Mouse (Mus musculus) embryonic facial prominence, embryonic 14.5 days (tissue): ENCODE measurements around the gene Cyba. TPM values are rescaled to one million over a fixed set of nuclear protein-coding genes. Genes with fewer than 3 reads are reported as not detected.

ENCODE experiments used
- ATAC-seq: fragments of 200-750 bp; cut with Nextera tagmentation; 2 replicates; pipeline ENCODE4 v1.8.0; 2017; ENCODE audit warnings: low read depth, moderate number of reproducible peaks, moderate TSS enrichment
- DNase-seq: peaks from one replicate; pipeline ENCODE4 v3.0.0-alpha.2; 2015; ENCODE audit warnings: low spot score
- H3K27ac ChIP-seq: fragments of 300-500 bp; sonication (generic); replicated peaks from 2 replicates; pipeline ENCODE4 v1.5.1; 2014; ENCODE audit warnings: low read depth, mild to moderate bottlenecking, low read length, moderate library complexity
- H3K27me3 ChIP-seq: fragments of 300-500 bp; sonication (generic); replicated peaks from 2 replicates; pipeline ENCODE4 v1.6.1; 2014; ENCODE audit warnings: low read length; ENCODE audit not compliant: control insufficient read depth, insufficient read depth
- H3K36me3 ChIP-seq: fragments of 300-500 bp; sonication (generic); 2 replicates; pipeline ENCODE4 v1.6.1; 2014; ENCODE audit warnings: low read length, mixed read lengths; ENCODE audit not compliant: control insufficient read depth, insufficient read depth
- H3K4me1 ChIP-seq: fragments of 300-500 bp; sonication (generic); 2 replicates; pipeline ENCODE4 v1.6.1; 2014; ENCODE audit warnings: antibody characterized with exemption, low read length; ENCODE audit not compliant: control insufficient read depth, insufficient read depth
- H3K4me2 ChIP-seq: fragments of 300-500 bp; sonication (generic); 2 replicates; pipeline ENCODE4 v1.6.1; 2014; ENCODE audit warnings: low read depth, mild to moderate bottlenecking, low read length, moderate library complexity, mixed read lengths
- H3K4me3 ChIP-seq: fragments of 300-500 bp; sonication (generic); 2 replicates; pipeline ENCODE4 v1.5.1; 2014; ENCODE audit warnings: low read depth, mild to moderate bottlenecking, low read length
- H3K9ac ChIP-seq: fragments of 300-500 bp; sonication (generic); 2 replicates; pipeline ENCODE4 v1.6.1; 2014; ENCODE audit warnings: low read depth, mild to moderate bottlenecking, low read length, moderate library complexity, mixed read lengths
- H3K9me3 ChIP-seq: fragments of 300-500 bp; sonication (generic); 2 replicates; pipeline ENCODE4 v1.6.1; 2016; ENCODE audit warnings: low read length; ENCODE audit not compliant: control insufficient read depth
- WGBS: fragments of 180-500 bp; shearing (Covaris S2); extraction: QIAGEN DNeasy Blood & Tissue Kit; methylation state at CpG from one replicate; pipeline ENCODE4 v1.1.7; 2014; 5-methylcytosine and 5-hydroxymethylcytosine counted together
- polyA plus RNA-seq: library from polyadenylated mRNA; unstranded; fragments of >200 nt; fragmentation: Nextera tagmentation; extraction: Ambion mirVana; gene quantifications from 2 replicates; pipeline ENCODE4 v1.2.1, GENCODE M21; 2014

The Cyba gene
- 160 and 173 TPM in 2 replicates for polyA plus RNA-seq

DNA sequence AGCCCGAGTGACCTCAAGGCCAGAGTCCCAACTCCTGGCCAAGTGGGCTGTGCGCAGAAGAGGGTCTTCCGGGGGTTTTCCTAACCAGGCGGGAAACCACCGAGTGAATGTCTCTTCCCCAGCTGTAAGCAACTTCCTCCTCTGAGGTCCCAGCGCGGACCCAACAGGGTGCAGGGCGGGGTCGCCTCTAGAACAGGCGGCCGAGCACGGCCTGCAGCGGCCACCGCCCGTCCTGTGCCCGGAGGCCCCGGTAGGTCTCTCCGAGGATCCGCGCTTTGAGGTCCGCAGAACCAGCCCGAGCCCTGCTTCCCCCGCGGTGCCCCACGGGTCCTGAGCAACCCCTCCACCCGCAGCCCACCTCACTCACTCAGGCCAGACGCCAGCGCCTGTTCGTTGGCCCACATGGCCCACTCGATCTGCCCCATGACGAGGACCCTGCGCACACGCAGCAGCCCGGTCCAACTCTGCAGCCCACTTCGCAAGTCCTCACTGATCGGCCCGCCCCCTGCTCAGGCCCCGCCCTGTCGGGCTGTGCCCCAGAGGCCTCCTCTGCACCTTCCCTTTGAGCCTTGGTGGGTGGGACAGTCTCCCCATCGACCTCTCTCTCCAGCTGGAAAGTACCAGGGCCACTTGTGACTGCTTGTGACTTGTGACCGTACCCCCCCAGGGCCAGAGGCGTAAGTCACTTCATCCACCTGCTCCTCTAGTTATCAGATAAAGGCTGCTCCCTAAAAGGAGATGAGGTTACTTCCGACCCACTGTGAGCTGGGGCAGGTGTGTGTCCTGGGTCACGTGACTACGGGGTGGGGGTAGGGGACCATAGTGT lies at the start of gene Cyba:
Gene Cyba, minus strand, starts transcription at position 488 of the 826 bp plus-strand sequence.
- Histone ChIP-seq H3K36me3 (peaks cover 34% of the 10 kb centered on the region), H3K9me3 (no peaks in the 10 kb centered on the region), H3K27ac (peak within 1 kb of the TSS; percentile 53; the same call in 1 of the 2 replicates), H3K9ac (peak within 1 kb of the TSS; percentile 75), H3K4me3 (peak within 1 kb of the TSS; percentile 51), H3K4me2 (peak within 1 kb of the TSS; percentile 77), H3K4me1 (peaks cover 7% of the 10 kb centered on the region), H3K27me3 (no peaks in the 10 kb centered on the region)
- ATAC-seq (peak; percentile 86), DNase-seq (peak; percentile 74)
- 7% methylated on average over 30 of the region's 45 CpGs for WGBS

GRCm38 (mm10) chr8:122482448-122482847 lies 49.7 kb upstream of the Cyba start:
- no peaks in the 10 kb centered on the region for H3K9me3 ChIP-seq
- no peak overlapping the region for H3K4me2 ChIP-seq
- H3K27ac ChIP-seq: no peak overlapping the region
- H3K36me3 ChIP-seq: peaks cover 94% of the 10 kb centered on the region
- no peak overlapping the region for H3K9ac ChIP-seq
- ATAC-seq (no peak), DNase-seq (no peak)
- 100% methylated on average over 5 of the region's 8 CpGs for WGBS
- H3K27me3 ChIP-seq: no peaks in the 10 kb centered on the region
- H3K4me1 ChIP-seq: no peaks in the 10 kb centered on the region
- H3K4me3 ChIP-seq: no peak overlapping the region

- Histone ChIP-seq H3K4me1 (peaks cover 11% of the 10 kb centered on the region), H3K4me2 (peak within 1 kb of the TSS; percentile 80), H3K9ac (peak within 1 kb of the TSS; percentile 94), H3K4me3 (peak within 1 kb of the TSS; percentile 99), H3K27ac (peak within 1 kb of the TSS; percentile 81), H3K36me3 (peaks cover 40% of the 10 kb centered on the region), H3K9me3 (no peaks in the 10 kb centered on the region), H3K27me3 (no peaks in the 10 kb centered on the region)
- WGBS: 2% methylated on average over 30 of the region's 103 CpGs
- ATAC-seq (peak; percentile 94), DNase-seq (peak; percentile 91)
Measured at GRCm38 (mm10) chr8:122475580-122476320, 43.0 kb upstream of the Cyba start, which contains the start of the genes Rnf166 and Ctu2. Gene Rnf166 (minus strand): TSS chr8:122476064. Gene Ctu2 (plus strand): TSS chr8:122476143.

DNA sequence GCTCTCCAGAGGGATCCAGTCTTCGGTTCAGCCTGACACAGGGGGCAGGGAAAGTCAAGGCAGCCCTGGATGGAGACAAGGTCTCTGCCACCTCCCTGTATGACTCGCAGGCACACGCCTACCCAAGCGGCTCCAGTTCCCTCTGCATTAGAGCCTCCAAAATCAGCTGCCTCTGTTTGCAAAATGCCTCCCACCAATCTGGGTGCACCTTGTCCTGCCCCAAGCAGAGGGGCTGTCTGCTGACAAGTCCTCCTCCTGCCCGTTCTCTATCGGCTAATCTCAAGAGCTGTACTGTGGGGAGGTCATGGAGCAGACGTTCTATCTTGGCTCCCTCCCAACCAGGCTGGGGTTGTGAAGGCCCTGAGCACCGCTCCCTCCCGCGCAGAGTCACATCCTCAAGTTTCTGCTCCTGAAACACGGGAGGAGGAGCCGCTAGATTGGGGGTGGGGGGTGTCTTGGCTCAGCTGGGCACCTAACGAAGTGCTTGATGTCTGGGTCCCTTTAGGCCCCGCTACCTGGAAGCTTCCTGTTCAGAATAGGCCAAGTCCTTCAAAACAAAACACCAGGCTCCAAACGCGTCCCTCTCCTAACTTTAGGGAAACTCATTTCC lies 42.3 kb upstream of the Cyba start:
- Histone ChIP-seq H3K4me3 (peak overlapping the region; percentile 99), H3K9ac (peak overlapping the region; percentile 94), H3K4me1 (peaks cover 11% of the 10 kb centered on the region), H3K27me3 (no peaks in the 10 kb centered on the region), H3K36me3 (peaks cover 43% of the 10 kb centered on the region), H3K9me3 (no peaks in the 10 kb centered on the region), H3K27ac (peak overlapping the region; percentile 81; the same call in 1 of the 2 replicates), H3K4me2 (peak overlapping the region; percentile 72)
- WGBS: 7% methylated on average over 14 of the region's 16 CpGs
- ATAC-seq (no peak), DNase-seq (peak; percentile 50)

DNA sequence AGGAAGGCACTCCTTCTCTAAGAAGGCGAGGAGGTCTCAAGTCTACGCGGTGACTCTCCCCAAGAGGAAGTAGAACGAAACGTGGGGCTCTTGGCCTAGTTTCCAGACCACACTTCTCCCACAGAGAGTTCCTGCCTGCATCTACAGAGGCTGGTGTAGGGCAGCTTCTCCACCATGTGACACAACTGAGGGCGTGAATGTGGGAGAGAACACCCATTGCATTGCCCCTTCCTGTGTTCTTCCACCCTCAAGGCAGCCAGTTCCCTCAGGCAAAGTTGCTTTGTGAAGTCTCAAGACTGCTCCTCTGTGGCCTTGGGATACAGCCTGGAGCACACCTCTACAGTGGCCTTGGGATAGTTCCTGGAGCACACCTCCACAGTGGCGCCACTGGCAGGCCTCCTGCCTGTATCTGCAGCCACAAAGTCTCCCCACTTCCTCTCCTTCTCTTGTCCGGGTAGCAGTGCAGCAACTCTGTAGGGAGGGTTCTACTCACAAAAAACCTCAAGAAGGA lies 41.2 kb upstream of the Cyba start:
- Histone ChIP-seq H3K27me3 (no peaks in the 10 kb centered on the region), H3K4me2 (no peak overlapping the region), H3K9me3 (no peaks in the 10 kb centered on the region), H3K36me3 (peaks cover 34% of the 10 kb centered on the region), H3K27ac (no peak overlapping the region), H3K4me1 (peaks cover 11% of the 10 kb centered on the region), H3K4me3 (0 out of 2 replicates have a peak overlapping the region, but pooled peaks have one; percentile 99), H3K9ac (no peak overlapping the region)
- WGBS: 88% methylated on average over 8 of the region's 8 CpGs
- ATAC-seq (no peak), DNase-seq (no peak)

GRCm38 (mm10) chr8:122470691-122471090 lies 38.0 kb upstream of the Cyba start:
- Histone ChIP-seq H3K4me3 (no peak overlapping the region), H3K9me3 (no peaks in the 10 kb centered on the region), H3K4me1 (peaks cover 6% of the 10 kb centered on the region), H3K27me3 (no peaks in the 10 kb centered on the region), H3K4me2 (no peak overlapping the region), H3K9ac (no peak overlapping the region), H3K36me3 (peaks cover 43% of the 10 kb centered on the region), H3K27ac (no peak overlapping the region)
- no peak for ATAC-seq
- 83% methylated on average over 5 of the region's 5 CpGs for WGBS
- no peak for DNase-seq

GRCm38 (mm10) chr8:122469965-122470364 lies 37.2 kb upstream of the Cyba start:
- Histone ChIP-seq H3K36me3 (peaks cover 50% of the 10 kb centered on the region), H3K4me2 (no peak overlapping the region), H3K4me1 (peaks cover 5% of the 10 kb centered on the region), H3K27me3 (no peaks in the 10 kb centered on the region), H3K27ac (no peak overlapping the region), H3K9ac (no peak overlapping the region), H3K4me3 (no peak overlapping the region), H3K9me3 (no peaks in the 10 kb centered on the region)
- DNase-seq: no peak
- no peak for ATAC-seq
- WGBS: 90% methylated on average over 10 of the region's 10 CpGs

DNA sequence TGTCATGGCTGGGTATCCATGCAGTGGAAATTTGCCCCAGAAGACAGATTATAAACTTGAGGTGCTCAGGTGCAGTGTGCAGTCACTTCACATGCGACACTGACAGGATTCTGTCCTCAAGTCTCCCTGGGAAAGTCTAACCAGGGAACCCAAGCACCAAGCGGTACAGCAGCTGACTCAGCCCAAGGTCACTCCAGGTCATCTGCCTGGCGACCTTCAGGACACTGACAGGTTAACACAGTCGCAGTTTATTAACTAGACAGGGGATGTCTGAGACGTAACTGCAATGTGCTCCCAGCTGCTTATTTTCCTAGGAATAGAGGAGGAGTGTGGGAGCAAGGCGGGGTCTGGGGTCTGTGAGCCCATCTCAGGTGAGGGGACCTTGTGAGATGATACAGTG lies 36.7 kb upstream of the Cyba start:
- no peak overlapping the region for H3K9ac ChIP-seq
- no peak for ATAC-seq
- no peaks in the 10 kb centered on the region for H3K9me3 ChIP-seq
- WGBS: 71% methylated on average over 6 of the region's 6 CpGs
- no peak overlapping the region for H3K27ac ChIP-seq
- H3K4me1 ChIP-seq: no peaks in the 10 kb centered on the region
- DNase-seq: no peak
- no peak overlapping the region for H3K4me3 ChIP-seq
- H3K27me3 ChIP-seq: no peaks in the 10 kb centered on the region
- H3K4me2 ChIP-seq: no peak overlapping the region
- H3K36me3 ChIP-seq: peaks cover 50% of the 10 kb centered on the region
